Mouse (Mus musculus) heart, embryonic 12.5 days (tissue): ENCODE measurements around the gene Zdhhc14. TPM values are rescaled to one million over a fixed set of nuclear protein-coding genes. Genes with fewer than 3 reads are reported as not detected.
A peak's percentile ranks its signal among the peaks of the same experiment; 100 is the strongest.

Source experiments
- ATAC-seq: fragments of 200-750 bp; cut with Nextera tagmentation; 2 replicates; pipeline ENCODE4 v1.8.0; 2017; ENCODE audit warnings: moderate TSS enrichment, moderate library complexity; ENCODE audit not compliant: insufficient number of reproducible peaks, low FRiP score
- H3K27ac ChIP-seq: fragments of 300-500 bp; sonication (generic); 2 replicates; pipeline ENCODE4 v1.5.1; 2016; ENCODE audit warnings: mild to moderate bottlenecking, moderate library complexity; ENCODE audit not compliant: poor library complexity, severe bottlenecking
- H3K27me3 ChIP-seq: fragments of 300-500 bp; sonication (generic); replicated peaks from 2 replicates; pipeline ENCODE4 v1.6.1; 2016; ENCODE audit warnings: mild to moderate bottlenecking, moderate library complexity
- H3K36me3 ChIP-seq: fragments of 300-500 bp; sonication (generic); 2 replicates; pipeline ENCODE4 v1.6.1; 2016; ENCODE audit warnings: mild to moderate bottlenecking, moderate library complexity
- H3K4me1 ChIP-seq: fragments of 300-500 bp; sonication (generic); replicated peaks from 2 replicates; pipeline ENCODE4 v1.6.1; 2016; ENCODE audit warnings: mild to moderate bottlenecking
- H3K4me2 ChIP-seq: fragments of 300-500 bp; sonication (generic); 2 replicates; pipeline ENCODE4 v1.6.1; 2016; ENCODE audit warnings: mild to moderate bottlenecking, moderate library complexity
- H3K4me3 ChIP-seq: fragments of 300-500 bp; sonication (generic); 2 replicates; pipeline ENCODE4 v1.5.1; 2016; ENCODE audit warnings: mild to moderate bottlenecking
- H3K9ac ChIP-seq: fragments of 300-500 bp; sonication (generic); 2 replicates; pipeline ENCODE4 v1.6.1; 2016; ENCODE audit warnings: mild to moderate bottlenecking, moderate library complexity
- H3K9me3 ChIP-seq: fragments of 300-500 bp; sonication (generic); replicated peaks from 2 replicates; pipeline ENCODE4 v1.6.1; 2016; ENCODE audit warnings: mild to moderate bottlenecking, moderate library complexity
- WGBS: fragments of 180-500 bp; shearing (Covaris S2); methylation state at CpG from one replicate; pipeline ENCODE4 v1.1.7; 2016; 5-methylcytosine and 5-hydroxymethylcytosine counted together
- polyA plus RNA-seq: library from polyadenylated mRNA; unstranded; fragments of >200 nt; fragmentation: Nextera tagmentation; extraction: Ambion mirVana; gene quantifications from 2 replicates; pipeline ENCODE4 v1.2.1, GENCODE M21; 2016

Gene Zdhhc14
- polyA plus RNA-seq, 1 experiment from 2014 or later = 1.6 TPM

DNA sequence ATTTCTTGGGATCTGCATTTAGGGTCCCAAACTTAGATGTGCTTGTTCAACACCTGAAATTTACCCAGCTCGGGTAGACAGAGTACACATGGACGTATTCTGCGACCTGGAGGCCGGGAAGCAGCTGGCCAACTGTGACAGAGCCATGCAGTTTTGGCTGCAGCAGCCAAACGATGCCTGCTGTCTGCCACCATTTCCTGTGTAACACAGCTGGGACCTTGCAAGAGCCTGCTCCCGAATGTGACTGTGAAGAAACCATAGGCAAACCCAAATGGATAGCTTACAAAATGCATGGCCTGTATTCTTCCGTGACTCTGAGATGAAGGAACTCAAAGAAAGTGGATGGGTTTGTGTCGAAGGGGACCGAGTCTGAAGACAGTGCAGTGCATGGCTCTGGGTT is 4.2 kb upstream of the Zdhhc14 start:
- no peak overlapping the region for H3K27ac ChIP-seq
- no peak for ATAC-seq
- 62% methylated on average over 9 of the region's 9 CpGs for WGBS
- H3K9me3 ChIP-seq = no peaks in the 10 kb centered on the region
- peaks cover 9% of the 10 kb centered on the region for H3K27me3 ChIP-seq
- no peak overlapping the region for H3K4me2 ChIP-seq
- peaks cover 3% of the 10 kb centered on the region; the same call in 1 of the 2 replicates for H3K4me1 ChIP-seq
- no peaks in the 10 kb centered on the region for H3K36me3 ChIP-seq
- no peak overlapping the region for H3K4me3 ChIP-seq
- H3K9ac ChIP-seq = no peak overlapping the region

DNA sequence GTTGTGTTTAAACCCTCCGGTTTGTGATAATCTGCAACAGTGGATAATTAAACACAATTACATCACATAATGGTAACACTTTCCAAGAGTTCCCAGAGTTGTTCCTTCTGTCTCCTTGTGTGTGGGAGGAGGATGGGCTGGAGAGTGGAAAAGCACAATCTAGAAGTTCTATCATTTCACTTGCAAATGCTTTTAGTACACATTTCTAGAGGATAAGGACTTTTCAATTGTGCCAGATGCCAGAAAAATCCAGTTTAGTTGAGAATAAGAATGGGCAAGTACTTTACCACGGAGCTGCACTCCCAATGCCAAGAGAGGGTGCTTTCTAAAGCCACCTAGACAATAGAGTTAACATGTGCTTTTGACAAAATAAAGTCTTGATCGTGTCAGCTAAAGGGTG is 2.0 kb upstream of the Zdhhc14 start:
- Histone ChIP-seq H3K27ac (no peak overlapping the region), H3K4me1 (peaks cover 13% of the 10 kb centered on the region), H3K27me3 (peaks cover 24% of the 10 kb centered on the region), H3K4me2 (no peak overlapping the region), H3K9me3 (no peaks in the 10 kb centered on the region), H3K4me3 (no peak overlapping the region), H3K36me3 (no peaks in the 10 kb centered on the region), H3K9ac (no peak overlapping the region)
- no peak for ATAC-seq
- WGBS = 70% methylated on average over 3 of the region's 3 CpGs

GRCm38 (mm10) chr17:5491031-5491800 is 1.1 kb upstream of the Zdhhc14 start:
- Histone ChIP-seq H3K36me3 (no peaks in the 10 kb centered on the region), H3K4me3 (peak overlapping the region; percentile 70), H3K27me3 (peaks cover 24% of the 10 kb centered on the region), H3K4me2 (peak overlapping the region; percentile 99), H3K27ac (peak overlapping the region; percentile 89), H3K4me1 (peaks cover 13% of the 10 kb centered on the region), H3K9ac (peak overlapping the region; percentile 85), H3K9me3 (no peaks in the 10 kb centered on the region)
- whole genome bisulfite sequencing = under 1% methylated on average over 29 of the region's 29 CpGs
- peak; percentile 82 for ATAC-seq

DNA sequence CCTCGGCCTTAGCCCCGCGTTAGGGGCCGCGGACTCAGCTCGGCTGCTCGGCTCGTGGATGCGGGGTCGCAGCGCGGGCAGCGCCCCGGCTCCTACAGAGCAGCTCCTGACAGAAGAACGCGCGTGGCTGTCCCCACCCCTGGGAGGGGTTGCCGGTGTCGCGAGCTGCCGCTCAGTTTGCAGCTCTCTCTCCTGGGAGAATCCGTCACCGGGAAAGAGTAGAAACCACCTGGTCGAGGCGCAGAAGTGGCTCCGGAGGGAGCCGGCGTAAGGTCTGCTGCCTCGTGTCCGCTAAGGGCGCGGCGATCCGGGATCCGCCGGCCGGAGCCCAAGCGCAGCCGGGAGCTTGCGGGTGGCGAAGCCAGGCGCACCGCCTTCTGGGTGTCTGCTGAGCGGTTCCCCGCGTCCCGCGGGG is 396 bp downstream of the Zdhhc14 start:
- WGBS = under 1% methylated on average over 48 of the region's 48 CpGs
- H3K9me3 ChIP-seq = no peaks in the 10 kb centered on the region
- ATAC-seq = peak; percentile 66

DNA sequence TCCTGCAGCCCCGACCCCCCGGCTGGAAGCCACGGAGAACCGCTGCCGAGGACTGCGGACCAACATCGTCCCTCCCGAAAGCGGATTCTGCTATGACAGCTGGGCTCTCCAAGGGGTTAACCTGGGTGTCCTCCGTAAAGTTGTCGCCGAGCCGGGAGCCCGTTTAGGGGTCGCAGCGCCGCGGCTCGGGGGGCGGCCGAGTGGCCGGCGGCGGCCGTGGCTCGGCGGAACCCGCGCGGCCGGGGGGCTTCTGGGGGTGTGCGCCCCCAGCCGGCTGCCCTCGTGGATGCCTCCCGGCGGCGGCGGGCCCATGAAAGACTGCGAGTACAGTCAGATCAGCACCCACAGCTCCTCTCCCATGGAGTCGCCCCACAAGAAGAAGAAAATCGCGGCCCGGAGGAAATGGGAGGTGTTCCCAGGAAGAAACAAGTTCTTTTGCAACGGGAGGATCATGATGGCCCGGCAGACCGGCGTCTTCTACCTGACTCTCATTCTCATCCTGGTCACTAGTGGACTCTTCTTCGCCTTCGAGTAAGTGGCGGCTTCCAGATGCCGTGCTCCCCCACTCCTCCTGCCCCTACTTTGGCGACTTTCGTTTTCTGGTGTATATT is 909 bp downstream of the Zdhhc14 start:
- Histone ChIP-seq H3K9me3 (no peaks in the 10 kb centered on the region), H3K9ac (peak overlapping the region; percentile 85), H3K4me1 (peaks cover 13% of the 10 kb centered on the region), H3K27me3 (peaks cover 22% of the 10 kb centered on the region), H3K4me2 (peak overlapping the region; percentile 99), H3K4me3 (peak overlapping the region; percentile 70), H3K27ac (no peak overlapping the region), H3K36me3 (no peaks in the 10 kb centered on the region)
- 4% methylated on average over 42 of the region's 53 CpGs for WGBS
- no peak; the same call in 1 of the 2 replicates for ATAC-seq

More for the DNA sequence above, 396 bp downstream of the Zdhhc14 start:
- Histone ChIP-seq H3K27ac (peak overlapping the region; percentile 66; the same call in 1 of the 2 replicates), H3K9ac (peak overlapping the region; percentile 85), H3K4me1 (peaks cover 13% of the 10 kb centered on the region), H3K4me3 (peak overlapping the region; percentile 70), H3K27me3 (peaks cover 25% of the 10 kb centered on the region), H3K36me3 (no peaks in the 10 kb centered on the region), H3K4me2 (peak overlapping the region; percentile 99)

GRCm38 (mm10) chr17:5493809-5494208 is 1.5 kb downstream of the Zdhhc14 start:
- Histone ChIP-seq H3K4me3 (peak overlapping the region; percentile 70), H3K9me3 (no peaks in the 10 kb centered on the region), H3K27ac (no peak overlapping the region), H3K9ac (peak overlapping the region; percentile 85), H3K4me2 (peak overlapping the region; percentile 99), H3K27me3 (peaks cover 21% of the 10 kb centered on the region), H3K4me1 (peaks cover 13% of the 10 kb centered on the region), H3K36me3 (no peaks in the 10 kb centered on the region)
- 27% methylated on average over 4 of the region's 4 CpGs for WGBS
- no peak for ATAC-seq

DNA sequence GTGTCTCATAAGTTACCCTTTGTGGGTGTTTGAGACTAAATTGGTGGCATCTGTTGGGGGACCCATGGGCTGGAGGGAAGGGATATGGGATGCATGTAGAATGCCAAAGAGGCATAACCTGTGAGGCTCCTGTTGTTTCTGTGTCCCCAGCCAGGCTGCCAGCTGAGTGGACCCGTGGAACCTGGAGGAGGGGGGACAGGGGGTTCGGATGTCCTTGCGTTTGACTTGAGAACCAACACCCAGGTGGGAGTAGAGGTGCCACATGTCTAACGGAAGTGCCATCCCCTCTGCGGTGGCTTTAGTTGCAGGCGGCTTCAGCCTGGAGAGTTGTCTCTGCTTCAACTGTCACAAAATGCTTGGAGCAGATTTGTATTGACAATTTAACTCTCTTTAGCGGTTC is 2.5 kb downstream of the Zdhhc14 start:
- no peak overlapping the region for H3K27ac ChIP-seq
- WGBS = 85% methylated on average over 7 of the region's 7 CpGs
- H3K4me2 ChIP-seq = peak overlapping the region; percentile 99
- no peak for ATAC-seq
- H3K4me3 ChIP-seq = no peak overlapping the region
- no peaks in the 10 kb centered on the region for H3K36me3 ChIP-seq
- no peaks in the 10 kb centered on the region for H3K9me3 ChIP-seq
- no peak overlapping the region for H3K9ac ChIP-seq
- peaks cover 26% of the 10 kb centered on the region for H3K27me3 ChIP-seq
- H3K4me1 ChIP-seq = peaks cover 13% of the 10 kb centered on the region

- Histone ChIP-seq H3K4me2 (no peak overlapping the region), H3K4me3 (no peak overlapping the region), H3K36me3 (no peaks in the 10 kb centered on the region), H3K27me3 (peaks cover 26% of the 10 kb centered on the region), H3K9ac (no peak overlapping the region), H3K4me1 (peaks cover 11% of the 10 kb centered on the region), H3K9me3 (no peaks in the 10 kb centered on the region), H3K27ac (no peak overlapping the region)
- ATAC-seq = no peak
- 78% methylated on average over 8 of the region's 8 CpGs for WGBS
Observed at GRCm38 (mm10) chr17:5497695-5498094, 5.3 kb downstream of the Zdhhc14 start.

DNA sequence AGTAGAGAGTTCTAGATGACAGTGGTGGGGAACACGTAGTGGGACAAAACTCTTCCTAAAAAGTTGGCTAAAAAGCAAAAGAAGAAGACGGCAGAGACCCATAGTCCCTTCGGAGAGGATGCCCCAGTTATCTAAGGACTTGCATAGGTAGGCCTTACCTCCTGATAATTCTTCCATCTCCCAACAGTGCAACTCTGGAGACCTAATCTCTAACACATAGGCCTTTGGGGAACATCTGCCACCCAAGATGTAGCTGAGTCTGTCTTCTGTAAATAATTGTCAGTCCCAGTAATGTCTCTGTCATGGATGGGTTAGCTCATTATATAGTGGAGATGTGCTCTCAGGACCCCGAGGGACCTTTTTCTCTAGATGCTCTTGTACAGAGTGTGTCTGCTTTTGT is 6.6 kb downstream of the Zdhhc14 start:
- H3K9me3 ChIP-seq = no peaks in the 10 kb centered on the region
- H3K4me2 ChIP-seq = no peak overlapping the region
- H3K27me3 ChIP-seq = peaks cover 22% of the 10 kb centered on the region
- H3K4me3 ChIP-seq = no peak overlapping the region
- H3K4me1 ChIP-seq = peaks cover 8% of the 10 kb centered on the region; the same call in 1 of the 2 replicates
- WGBS = 76% methylated on average over 4 of the region's 4 CpGs
- no peak for ATAC-seq
- no peak overlapping the region for H3K27ac ChIP-seq
- H3K36me3 ChIP-seq = no peaks in the 10 kb centered on the region
- H3K9ac ChIP-seq = no peak overlapping the region

GRCm38 (mm10) chr17:5503981-5504760 is 11.8 kb downstream of the Zdhhc14 start:
- Histone ChIP-seq H3K4me2 (no peak overlapping the region), H3K9me3 (no peaks in the 10 kb centered on the region), H3K27ac (no peak overlapping the region), H3K27me3 (0 out of 2 replicates have a peak, but pooled peaks cover 2% of the 10 kb centered on the region), H3K4me1 (peaks cover 23% of the 10 kb centered on the region), H3K4me3 (no peak overlapping the region), H3K9ac (no peak overlapping the region), H3K36me3 (no peaks in the 10 kb centered on the region)
- 60% methylated on average over 8 of the region's 8 CpGs for WGBS
- no peak for ATAC-seq

GRCm38 (mm10) chr17:5504969-5505368 is 12.6 kb downstream of the Zdhhc14 start:
- Histone ChIP-seq H3K27ac (no peak overlapping the region), H3K9ac (no peak overlapping the region), H3K4me1 (peaks cover 23% of the 10 kb centered on the region), H3K9me3 (no peaks in the 10 kb centered on the region), H3K4me3 (no peak overlapping the region), H3K36me3 (no peaks in the 10 kb centered on the region), H3K4me2 (no peak overlapping the region), H3K27me3 (no peaks in the 10 kb centered on the region)
- ATAC-seq = no peak
- WGBS = 78% methylated on average over 4 of the region's 4 CpGs
